Mouse (Mus musculus) heart, embryonic 16.5 days (tissue): ENCODE data around the gene Galnt6. TPM values are rescaled to one million over a fixed set of nuclear protein-coding genes. Genes with fewer than 3 reads are reported as not detected.

Experiments used
- ATAC-seq: fragments of 200-750 bp; cut with Nextera tagmentation; replicated peaks from 2 replicates; pipeline ENCODE4 v1.8.0; 2017; ENCODE audit warnings: moderate number of reproducible peaks; ENCODE audit not compliant: insufficient read depth, low FRiP score; ENCODE audit errors: extremely low read depth
- H3K27ac ChIP-seq: fragments of 300-500 bp; sonication (generic); 2 replicates; pipeline ENCODE4 v1.5.1; 2014; ENCODE audit warnings: mild to moderate bottlenecking, low read length, control low read depth, moderate library complexity
- H3K27me3 ChIP-seq: fragments of 300-500 bp; sonication (generic); 2 replicates; pipeline ENCODE4 v1.6.1; 2014; ENCODE audit warnings: low read length, mixed read lengths; ENCODE audit not compliant: control insufficient read depth, insufficient read depth
- H3K36me3 ChIP-seq: fragments of 300-500 bp; sonication (generic); 2 replicates; pipeline ENCODE4 v1.6.1; 2014; ENCODE audit not compliant: control insufficient read depth, insufficient read depth
- H3K4me1 ChIP-seq: fragments of 300-500 bp; sonication (generic); 2 replicates; pipeline ENCODE4 v1.6.1; 2014; ENCODE audit warnings: low read length, mixed read lengths; ENCODE audit not compliant: control insufficient read depth, insufficient read depth
- H3K4me2 ChIP-seq: fragments of 300-500 bp; sonication (generic); 2 replicates; pipeline ENCODE4 v1.6.1; 2014; ENCODE audit warnings: low read depth, mild to moderate bottlenecking, control low read depth, low read length
- H3K4me3 ChIP-seq: fragments of 300-500 bp; sonication (generic); 2 replicates; pipeline ENCODE4 v1.5.1; 2014; ENCODE audit warnings: mild to moderate bottlenecking, control low read depth, low read length
- H3K9ac ChIP-seq: fragments of 300-500 bp; sonication (generic); 2 replicates; pipeline ENCODE4 v1.6.1; 2014; ENCODE audit warnings: low read length, control low read depth
- H3K9me3 ChIP-seq: fragments of 300-500 bp; sonication (generic); replicated peaks from 2 replicates; pipeline ENCODE4 v1.6.1; 2016; ENCODE audit warnings: low read length; ENCODE audit not compliant: control insufficient read depth
- WGBS: fragments of 180-500 bp; shearing (Covaris S2); extraction: QIAGEN DNeasy Blood & Tissue Kit; methylation state at CpG from one replicate; pipeline ENCODE4 v1.1.7; 2014; 5-methylcytosine and 5-hydroxymethylcytosine counted together
- polyA plus RNA-seq: library from polyadenylated mRNA; unstranded; fragments of >200 nt; fragmentation: Nextera tagmentation; extraction: Ambion mirVana; gene quantifications from 2 replicates; pipeline ENCODE4 v1.2.1, GENCODE M21; 2015

The Galnt6 gene
- polyA plus RNA-seq, 1 experiment from 2014 or later: 2.4 TPM

GRCm38 (mm10) chr15:100720066-100720465 is 9.1 kb downstream of the Galnt6 start:
- 75% methylated on average over 10 of the region's 10 CpGs for WGBS
- Histone ChIP-seq H3K27ac (no peak overlapping the region), H3K4me3 (no peak overlapping the region), H3K9me3 (no peaks in the 10 kb centered on the region; the same call in 1 of the 2 replicates), H3K4me2 (no peak overlapping the region), H3K4me1 (no peaks in the 10 kb centered on the region), H3K9ac (no peak overlapping the region), H3K27me3 (no peaks in the 10 kb centered on the region), H3K36me3 (no peaks in the 10 kb centered on the region)
- no peak for ATAC-seq

- whole genome bisulfite sequencing: 90% methylated on average over 5 of the region's 5 CpGs
- Histone ChIP-seq H3K27me3 (no peaks in the 10 kb centered on the region), H3K4me1 (no peaks in the 10 kb centered on the region), H3K4me2 (no peak overlapping the region), H3K36me3 (no peaks in the 10 kb centered on the region), H3K9me3 (no peaks in the 10 kb centered on the region; the same call in 1 of the 2 replicates), H3K4me3 (no peak overlapping the region), H3K9ac (no peak overlapping the region), H3K27ac (no peak overlapping the region)
- no peak for ATAC-seq
Observed at GRCm38 (mm10) chr15:100719217-100719616, 10.0 kb downstream of the Galnt6 start.

GRCm38 (mm10) chr15:100718572-100718971 is 10.6 kb downstream of the Galnt6 start:
- H3K9me3 ChIP-seq: no peaks in the 10 kb centered on the region; the same call in 1 of the 2 replicates
- no peak overlapping the region for H3K4me3 ChIP-seq
- no peak overlapping the region for H3K27ac ChIP-seq
- no peak for ATAC-seq
- WGBS: 78% methylated on average over 11 of the region's 11 CpGs
- no peak overlapping the region for H3K9ac ChIP-seq
- no peak overlapping the region for H3K4me2 ChIP-seq
- H3K4me1 ChIP-seq: no peaks in the 10 kb centered on the region
- H3K27me3 ChIP-seq: no peaks in the 10 kb centered on the region
- no peaks in the 10 kb centered on the region for H3K36me3 ChIP-seq

GRCm38 (mm10) chr15:100717933-100718332 is 11.2 kb downstream of the Galnt6 start:
- H3K36me3 ChIP-seq: no peaks in the 10 kb centered on the region
- ATAC-seq: no peak
- 74% methylated on average over 6 of the region's 6 CpGs for WGBS

GRCm38 (mm10) chr15:100715399-100715993 is 13.7 kb downstream of the Galnt6 start:
- Histone ChIP-seq H3K9me3 (no peaks in the 10 kb centered on the region; the same call in 1 of the 2 replicates), H3K4me3 (no peak overlapping the region), H3K4me1 (no peaks in the 10 kb centered on the region), H3K27ac (no peak overlapping the region), H3K9ac (no peak overlapping the region), H3K27me3 (no peaks in the 10 kb centered on the region), H3K36me3 (no peaks in the 10 kb centered on the region), H3K4me2 (no peak overlapping the region)
- 61% methylated on average over 9 of the region's 9 CpGs for WGBS
- ATAC-seq: no peak

More at GRCm38 (mm10) chr15:100717933-100718332, 11.2 kb downstream of the Galnt6 start:
- Histone ChIP-seq H3K4me2 (no peak overlapping the region), H3K9me3 (no peaks in the 10 kb centered on the region; the same call in 1 of the 2 replicates), H3K4me1 (no peaks in the 10 kb centered on the region), H3K27ac (no peak overlapping the region), H3K9ac (no peak overlapping the region), H3K4me3 (no peak overlapping the region), H3K27me3 (no peaks in the 10 kb centered on the region)

- no peak overlapping the region for H3K4me3 ChIP-seq
- no peak overlapping the region for H3K27ac ChIP-seq
- H3K4me1 ChIP-seq: no peaks in the 10 kb centered on the region
- no peaks in the 10 kb centered on the region; the same call in 1 of the 2 replicates for H3K9me3 ChIP-seq
- 84% methylated on average over 8 of the region's 8 CpGs for WGBS
- H3K4me2 ChIP-seq: no peak overlapping the region
- no peak overlapping the region for H3K9ac ChIP-seq
- no peaks in the 10 kb centered on the region for H3K27me3 ChIP-seq
- no peak for ATAC-seq
- H3K36me3 ChIP-seq: no peaks in the 10 kb centered on the region
Observed at GRCm38 (mm10) chr15:100714470-100714869, 14.7 kb downstream of the Galnt6 start.

GRCm38 (mm10) chr15:100710838-100711237 is 18.3 kb downstream of the Galnt6 start:
- no peak for ATAC-seq

GRCm38 (mm10) chr15:100708433-100709078 is 20.6 kb downstream of the Galnt6 start:
- Histone ChIP-seq H3K4me1 (peaks cover 6% of the 10 kb centered on the region; the same call in 1 of the 2 replicates), H3K4me3 (no peak overlapping the region), H3K36me3 (no peaks in the 10 kb centered on the region), H3K9ac (no peak overlapping the region), H3K27me3 (peaks cover 12% of the 10 kb centered on the region), H3K9me3 (no peaks in the 10 kb centered on the region), H3K27ac (no peak overlapping the region), H3K4me2 (no peak overlapping the region)
- ATAC-seq: no peak
- 64% methylated on average over 8 of the region's 8 CpGs for WGBS

More at GRCm38 (mm10) chr15:100710838-100711237, 18.3 kb downstream of the Galnt6 start:
- H3K27ac ChIP-seq: no peak overlapping the region
- no peaks in the 10 kb centered on the region for H3K9me3 ChIP-seq
- no peak overlapping the region for H3K4me3 ChIP-seq
- 69% methylated on average over 6 of the region's 6 CpGs for WGBS
- H3K27me3 ChIP-seq: no peaks in the 10 kb centered on the region
- H3K4me2 ChIP-seq: no peak overlapping the region
- no peak overlapping the region for H3K9ac ChIP-seq
- H3K4me1 ChIP-seq: no peaks in the 10 kb centered on the region
- no peaks in the 10 kb centered on the region for H3K36me3 ChIP-seq

- peaks cover 20% of the 10 kb centered on the region for H3K27me3 ChIP-seq
- H3K9me3 ChIP-seq: no peaks in the 10 kb centered on the region
- no peak overlapping the region for H3K27ac ChIP-seq
- peak; percentile 69 for ATAC-seq
- no peak overlapping the region for H3K4me2 ChIP-seq
- no peaks in the 10 kb centered on the region for H3K36me3 ChIP-seq
- H3K9ac ChIP-seq: no peak overlapping the region
- H3K4me1 ChIP-seq: peaks cover 6% of the 10 kb centered on the region; the same call in 1 of the 2 replicates
- 43% methylated on average over 8 of the region's 8 CpGs for WGBS
- no peak overlapping the region for H3K4me3 ChIP-seq
Observed at GRCm38 (mm10) chr15:100706226-100706625, 22.9 kb downstream of the Galnt6 start.
